9 mouse cellular contexts compared by ENCODE assay signal in genomic region chr4:62410325-62410724, GRCm38 (mm10). TPM values are rescaled to one million over a fixed set of nuclear protein-coding genes. Genes with fewer than 3 reads are reported as not detected.
DNase-seq lines count a peak whose midpoint lies in the region; ATAC-seq and TF ChIP-seq lines count a peak whose summit lies in the region.
"Had no signal": no experiment of that assay in that cellular context is flagged by ENCODE, and none has a peak within 500 bp of the region (broad histone marks: within the 10 kb centered on the region; RNA-seq: fewer than 3 reads in every experiment).

No protein-coding gene starts in this region.

- H3K4me2 ChIP-seq in kidney, embryonic 15.5 days, result peak overlapping the region; percentile 72
- peak overlapping the region; percentile 86 for H3K4me2 ChIP-seq in embryonic facial prominence, embryonic 14.5 days (ENCODE audit: low read depth, low read length)
- H3K4me2 ChIP-seq in hindbrain, embryonic 14.5 days (replicated peaks), result peak overlapping the region; percentile 53
- H3K4me2 ChIP-seq in midbrain, embryonic 13.5 days (replicated peaks), result peak overlapping the region; percentile 79

- H3K4me1 ChIP-seq in kidney, embryonic 15.5 days, result peaks cover 26% of the 10 kb centered on the region
- peaks cover 3% of the 10 kb centered on the region; the same call in 1 of the 2 replicates for H3K4me1 ChIP-seq in kidney, adult 2 months (ENCODE audit: control insufficient read depth, insufficient read depth, low read length)
- H3K4me1 ChIP-seq in embryonic facial prominence, embryonic 14.5 days (ENCODE audit: control insufficient read depth, insufficient read depth, low read length), result peaks cover 19% of the 10 kb centered on the region; the same call in 1 of the 2 replicates
- peaks cover 27% of the 10 kb centered on the region; the same call in 1 of the 2 replicates for H3K4me1 ChIP-seq in hindbrain, embryonic 14.5 days (replicated peaks; ENCODE audit: control insufficient read depth, insufficient read depth, low read length)
- peaks cover 36% of the 10 kb centered on the region for H3K4me1 ChIP-seq in midbrain, embryonic 13.5 days (replicated peaks)

- 84% methylated on average over 2 of the region's 2 CpGs for WGBS in kidney, embryonic 15.5 days
- 82% methylated on average over 2 of the region's 2 CpGs for WGBS in kidney, adult 2 months
- WGBS in embryonic facial prominence, embryonic 14.5 days, result 73% methylated on average over 2 of the region's 2 CpGs
- 93% methylated on average over 2 of the region's 2 CpGs for WGBS in hindbrain, embryonic 14.5 days
- WGBS in midbrain, embryonic 13.5 days, result 86% methylated on average over 2 of the region's 2 CpGs

- no peak overlapping the region for H3K27ac ChIP-seq in kidney, embryonic 15.5 days
- H3K27ac ChIP-seq in kidney, adult 2 months (ENCODE audit: insufficient read depth, low read depth, low read length), result no peak overlapping the region
- no peak overlapping the region for H3K27ac ChIP-seq in embryonic facial prominence, embryonic 14.5 days (replicated peaks; ENCODE audit: low read depth, low read length)
- H3K27ac ChIP-seq in hindbrain, embryonic 14.5 days, result no peak overlapping the region
- H3K27ac ChIP-seq in midbrain, embryonic 13.5 days, result no peak overlapping the region

- TF ChIP-seq POLR2A in kidney, adult 2 months (IDR thresholded peaks at IDR 0.05; ENCODE audit: low read depth, low read length), result no peak

- no peaks in the 10 kb centered on the region for H3K9me3 ChIP-seq in kidney, embryonic 15.5 days (replicated peaks)
- no peaks in the 10 kb centered on the region for H3K9me3 ChIP-seq in embryonic facial prominence, embryonic 14.5 days (ENCODE audit: control insufficient read depth, low read length)
- H3K9me3 ChIP-seq in hindbrain, embryonic 14.5 days (ENCODE audit: control insufficient read depth, low read length), result no peaks in the 10 kb centered on the region
- no peaks in the 10 kb centered on the region for H3K9me3 ChIP-seq in midbrain, embryonic 13.5 days

- H3K27me3 ChIP-seq in kidney, embryonic 15.5 days, result no peaks in the 10 kb centered on the region
- H3K27me3 ChIP-seq in kidney, adult 2 months (replicated peaks; ENCODE audit: control insufficient read depth, insufficient read depth, low read length), result no peaks in the 10 kb centered on the region
- no peaks in the 10 kb centered on the region for H3K27me3 ChIP-seq in embryonic facial prominence, embryonic 14.5 days (replicated peaks; ENCODE audit: control insufficient read depth, insufficient read depth, low read length)
- H3K27me3 ChIP-seq in hindbrain, embryonic 14.5 days (ENCODE audit: control insufficient read depth, insufficient read depth, low read length), result no peaks in the 10 kb centered on the region
- H3K27me3 ChIP-seq in midbrain, embryonic 13.5 days, result no peaks in the 10 kb centered on the region

- H3K9ac ChIP-seq in kidney, embryonic 15.5 days, result peak overlapping the region; percentile 63; the same call in 1 of the 2 replicates
- H3K9ac ChIP-seq in embryonic facial prominence, embryonic 14.5 days (ENCODE audit: low read depth, low read length), result peak overlapping the region; percentile 88; the same call in 1 of the 2 replicates
- no peak overlapping the region for H3K9ac ChIP-seq in hindbrain, embryonic 14.5 days
- H3K9ac ChIP-seq in midbrain, embryonic 13.5 days (replicated peaks), result no peak overlapping the region

- H3K36me3 ChIP-seq in kidney, embryonic 15.5 days, result peaks cover 55% of the 10 kb centered on the region
- H3K36me3 ChIP-seq in kidney, adult 2 months (ENCODE audit: control insufficient read depth, insufficient read depth, low read length), result peaks cover 8% of the 10 kb centered on the region
- peaks cover 48% of the 10 kb centered on the region for H3K36me3 ChIP-seq in embryonic facial prominence, embryonic 14.5 days (ENCODE audit: control insufficient read depth, insufficient read depth, low read length)
- peaks cover 42% of the 10 kb centered on the region for H3K36me3 ChIP-seq in hindbrain, embryonic 14.5 days (replicated peaks; ENCODE audit: control insufficient read depth, insufficient read depth)
- peaks cover 38% of the 10 kb centered on the region for H3K36me3 ChIP-seq in midbrain, embryonic 13.5 days

- no peak for ATAC-seq in kidney, embryonic 15.5 days (replicated peaks; ENCODE audit: low FRiP score)
- no peak for ATAC-seq in embryonic facial prominence, embryonic 14.5 days (ENCODE audit: low read depth)
- ATAC-seq in hindbrain, embryonic 14.5 days (ENCODE audit: low FRiP score), result no peak
- ATAC-seq in midbrain, embryonic 13.5 days, result no peak

- DNase-seq in kidney, adult 2 months, result no peak
- no peak for DNase-seq in embryonic facial prominence, embryonic 14.5 days (ENCODE audit: low spot score)
- DNase-seq in hindbrain, embryonic 14.5 days (ENCODE audit: low spot score), result no peak
- DNase-seq in adipocyte (ENCODE audit: low spot score), result no peak
- DNase-seq in left cerebral cortex, adult 8-10 months (ENCODE audit: low spot score in 2 of 2), result no peak
- DNase-seq in c-Kit-positive CD71-positive TER-119-positive erythroid progenitor cells, embryonic 14.5 days (ENCODE audit: low spot score), result no peak
- DNase-seq: kidney, postnatal 25 days had no signal

- no peak for TF ChIP-seq CTCF in kidney, adult 2 months (conservative IDR thresholded peaks at IDR 0.05; ENCODE audit: insufficient read depth, insufficient read length, low read depth, low read length)

- H3K4me3 ChIP-seq in kidney, embryonic 15.5 days (replicated peaks), result peak overlapping the region; percentile 63
- H3K4me3 ChIP-seq in kidney, adult 2 months (ENCODE audit: insufficient read depth, low read depth, low read length), result no peak overlapping the region
- peak overlapping the region; percentile 64 for H3K4me3 ChIP-seq in embryonic facial prominence, embryonic 14.5 days (ENCODE audit: low read depth, low read length)
- H3K4me3 ChIP-seq in hindbrain, embryonic 14.5 days (replicated peaks; ENCODE audit: low read length), result no peak overlapping the region
- H3K4me3 ChIP-seq in midbrain, embryonic 13.5 days (replicated peaks), result peak overlapping the region; percentile 73; the same call in 1 of the 2 replicates

RNA-seq across cellular contexts. Expression of gene Prpf4, which starts 1.7 kb away (rescaled TPM):
- polyA plus RNA-seq in kidney, embryonic 15.5 days (2015; fragmentation: Nextera tagmentation; extraction: Ambion mirVana), result 23.5 and 24.9 TPM in 2 replicates
- polyA plus RNA-seq in kidney, adult 2 months (2012; rRNA removed), result 10.4 and 10.9 TPM in 2 replicates
- polyA plus RNA-seq in embryonic facial prominence, embryonic 14.5 days (2014; fragmentation: Nextera tagmentation; extraction: Ambion mirVana), result 16.4 and 17.9 TPM in 2 replicates
- polyA plus RNA-seq in hindbrain, embryonic 14.5 days (2014; fragmentation: Nextera tagmentation; extraction: Ambion mirVana), result 15.0 and 16.1 TPM in 2 replicates
- polyA plus RNA-seq in midbrain, embryonic 13.5 days (2015; fragmentation: Nextera tagmentation; extraction: Ambion mirVana), result 18.4 and 19.1 TPM in 2 replicates
- 10 to 100 TPM; 11.4 to 13.8 (median 12.6) TPM for total RNA-seq in left cerebral cortex, adult 8-10 months (2022)

RNA-seq across cellular contexts. Expression of gene Cdc26, which starts 1.9 kb away (rescaled TPM):
- polyA plus RNA-seq in kidney, embryonic 15.5 days (2015; fragmentation: Nextera tagmentation; extraction: Ambion mirVana), result 161 and 178 TPM in 2 replicates
- polyA plus RNA-seq in kidney, adult 2 months (2012; rRNA removed), result 25.3 and 31.7 TPM in 2 replicates
- polyA plus RNA-seq in embryonic facial prominence, embryonic 14.5 days (2014; fragmentation: Nextera tagmentation; extraction: Ambion mirVana), result 167 and 176 TPM in 2 replicates
- polyA plus RNA-seq in hindbrain, embryonic 14.5 days (2014; fragmentation: Nextera tagmentation; extraction: Ambion mirVana), result 83.1 and 95.1 TPM in 2 replicates
- polyA plus RNA-seq in midbrain, embryonic 13.5 days (2015; fragmentation: Nextera tagmentation; extraction: Ambion mirVana), result 116 and 120 TPM in 2 replicates
- 10 to 100 TPM; 47.8 to 58.0 (median 54.3) TPM for total RNA-seq in left cerebral cortex, adult 8-10 months (2022)

RNA-seq across cellular contexts. Expression of gene Rnf183, which starts 24.7 kb away (rescaled TPM):
- 0.29 and 0.35 TPM in 2 replicates for polyA plus RNA-seq in kidney, embryonic 15.5 days (2015; fragmentation: Nextera tagmentation; extraction: Ambion mirVana)
- polyA plus RNA-seq in kidney, adult 2 months (2012; rRNA removed), result 180 and 248 TPM in 2 replicates
- 0.14 and 0.97 TPM in 2 replicates for polyA plus RNA-seq in embryonic facial prominence, embryonic 14.5 days (2014; fragmentation: Nextera tagmentation; extraction: Ambion mirVana)
- polyA plus RNA-seq in hindbrain, embryonic 14.5 days (2014; fragmentation: Nextera tagmentation; extraction: Ambion mirVana), result not detected in 2 replicates
- polyA plus RNA-seq in midbrain, embryonic 13.5 days (2015; fragmentation: Nextera tagmentation; extraction: Ambion mirVana), result 0.11 and 0.23 TPM in 2 replicates
- total RNA-seq in left cerebral cortex, adult 8-10 months (2022), result not detected

RNA-seq across cellular contexts. Expression of gene Slc31a1, which starts 49.8 kb away (rescaled TPM):
- polyA plus RNA-seq in kidney, embryonic 15.5 days (2015; fragmentation: Nextera tagmentation; extraction: Ambion mirVana), result 50.9 and 53.9 TPM in 2 replicates
- 69.1 and 78.3 TPM in 2 replicates for polyA plus RNA-seq in kidney, adult 2 months (2012; rRNA removed)
- 46.5 and 49.0 TPM in 2 replicates for polyA plus RNA-seq in embryonic facial prominence, embryonic 14.5 days (2014; fragmentation: Nextera tagmentation; extraction: Ambion mirVana)
- polyA plus RNA-seq in hindbrain, embryonic 14.5 days (2014; fragmentation: Nextera tagmentation; extraction: Ambion mirVana), result 47.1 and 48.9 TPM in 2 replicates
- polyA plus RNA-seq in midbrain, embryonic 13.5 days (2015; fragmentation: Nextera tagmentation; extraction: Ambion mirVana), result 37.9 and 38.2 TPM in 2 replicates
- 10 to 100 TPM; 12.1 to 13.9 (median 13.0) TPM for total RNA-seq in left cerebral cortex, adult 8-10 months (2022)

RNA-seq across cellular contexts. Expression of gene Fkbp15, which starts 50.0 kb away (rescaled TPM):
- polyA plus RNA-seq in kidney, embryonic 15.5 days (2015; fragmentation: Nextera tagmentation; extraction: Ambion mirVana), result 24.3 and 24.7 TPM in 2 replicates
- polyA plus RNA-seq in kidney, adult 2 months (2012; rRNA removed), result 32.2 and 36.6 TPM in 2 replicates
- polyA plus RNA-seq in embryonic facial prominence, embryonic 14.5 days (2014; fragmentation: Nextera tagmentation; extraction: Ambion mirVana), result 25.2 and 28.3 TPM in 2 replicates
- 23.5 and 24.3 TPM in 2 replicates for polyA plus RNA-seq in hindbrain, embryonic 14.5 days (2014; fragmentation: Nextera tagmentation; extraction: Ambion mirVana)
- polyA plus RNA-seq in midbrain, embryonic 13.5 days (2015; fragmentation: Nextera tagmentation; extraction: Ambion mirVana), result 23.6 and 24.0 TPM in 2 replicates
- 10 to 100 TPM; 34.7 to 40.4 (median 38.3) TPM for total RNA-seq in left cerebral cortex, adult 8-10 months (2022)

Comparison
In these comparisons a context has a peak if more than half of its experiments do, and no peak if none do; other contexts are left out.
1. H3K4me3 ChIP-seq: peak in kidney, embryonic 15.5 days (single experiment), embryonic facial prominence, embryonic 14.5 days (single experiment) and midbrain, embryonic 13.5 days (single experiment); none in kidney, adult 2 months (single experiment) and hindbrain, embryonic 14.5 days (single experiment).
2. RNA of gene Rnf183, which starts 24.7 kb away (polyA plus RNA-seq): 180 to 248 TPM in kidney, adult 2 months; 0.14 to 0.97 TPM in embryonic facial prominence, embryonic 14.5 days, 0.29 to 0.35 TPM in kidney, embryonic 15.5 days, not detected in hindbrain, embryonic 14.5 days and 0.11 to 0.23 TPM in midbrain, embryonic 13.5 days; every median in the first group is over 10 times any median in the second.
3. H3K9ac ChIP-seq: peak in kidney, embryonic 15.5 days (single experiment) and embryonic facial prominence, embryonic 14.5 days (single experiment); none in hindbrain, embryonic 14.5 days (single experiment) and midbrain, embryonic 13.5 days (single experiment).
4. Peak in every context shown above with its lines, with median percentiles within 50 percentile points of each other: H3K4me2 ChIP-seq.